Mouse (Mus musculus) stomach, embryonic 14.5 days (tissue): Measurements from ENCODE around the gene Gm20388. TPM values are rescaled to one million over a fixed set of nuclear protein-coding genes. Genes with fewer than 3 reads are reported as not detected.
"Not testable (repeated sequence)": the region's sequence is repeated elsewhere in the genome, so short reads cannot be mapped to it uniquely, and the experiment has no call there.

Experiments
- ATAC-seq: fragments of 200-750 bp; cut with Nextera tagmentation; 2 replicates; pipeline ENCODE4 v1.8.0; 2017; ENCODE audit warnings: low read depth, moderate TSS enrichment; ENCODE audit not compliant: insufficient number of reproducible peaks, insufficient read depth, low FRiP score
- H3K27ac ChIP-seq: fragments of 300-500 bp; sonication (generic); 2 replicates; pipeline ENCODE4 v1.5.1; 2014; ENCODE audit warnings: mild to moderate bottlenecking, low read length, moderate library complexity, mixed read lengths
- H3K27me3 ChIP-seq: fragments of 300-500 bp; sonication (generic); 2 replicates; pipeline ENCODE4 v1.6.1; 2014; ENCODE audit warnings: low read length, control low read depth, mixed read lengths; ENCODE audit not compliant: control insufficient read depth, insufficient read depth
- H3K36me3 ChIP-seq: fragments of 300-500 bp; sonication (generic); 2 replicates; pipeline ENCODE4 v1.6.1; 2014; ENCODE audit warnings: mild to moderate bottlenecking, control low read depth, low read length, moderate library complexity, mixed read lengths; ENCODE audit not compliant: control insufficient read depth, insufficient read depth
- H3K4me1 ChIP-seq: fragments of 300-500 bp; sonication (generic); 2 replicates; pipeline ENCODE4 v1.6.1; 2014; ENCODE audit warnings: low read length, control low read depth, mixed read lengths; ENCODE audit not compliant: control insufficient read depth, insufficient read depth
- H3K4me2 ChIP-seq: fragments of 300-500 bp; sonication (generic); replicated peaks from 2 replicates; pipeline ENCODE4 v1.6.1; 2014; ENCODE audit warnings: low read depth, low read length, control low read depth
- H3K4me3 ChIP-seq: fragments of 300-500 bp; sonication (generic); 2 replicates; pipeline ENCODE4 v1.5.1; 2014; ENCODE audit warnings: low read depth, low read length, control low read depth
- H3K9ac ChIP-seq: fragments of 300-500 bp; sonication (generic); replicated peaks from 2 replicates; pipeline ENCODE4 v1.6.1; 2014; ENCODE audit warnings: low read depth, mild to moderate bottlenecking, control low read depth, low read length, moderate library complexity, mixed read lengths
- H3K9me3 ChIP-seq: fragments of 300-500 bp; sonication (generic); 2 replicates; pipeline ENCODE4 v1.6.1; 2016; ENCODE audit warnings: low read depth, low read length, control low read depth; ENCODE audit not compliant: control insufficient read depth
- WGBS: fragments of 180-500 bp; shearing (Covaris S2); extraction: QIAGEN DNeasy Blood & Tissue Kit; methylation state at CpG from one replicate; pipeline ENCODE4 v1.1.7; 2014; 5-methylcytosine and 5-hydroxymethylcytosine counted together
- polyA plus RNA-seq: library from polyadenylated mRNA; unstranded; fragments of >200 nt; fragmentation: Nextera tagmentation; extraction: Ambion mirVana; gene quantifications from 2 replicates; pipeline ENCODE4 v1.2.1, GENCODE M21; 2014

The Gm20388 gene
- polyA plus RNA-seq, 1 experiment from 2014 or later, result 11.4 TPM

DNA sequence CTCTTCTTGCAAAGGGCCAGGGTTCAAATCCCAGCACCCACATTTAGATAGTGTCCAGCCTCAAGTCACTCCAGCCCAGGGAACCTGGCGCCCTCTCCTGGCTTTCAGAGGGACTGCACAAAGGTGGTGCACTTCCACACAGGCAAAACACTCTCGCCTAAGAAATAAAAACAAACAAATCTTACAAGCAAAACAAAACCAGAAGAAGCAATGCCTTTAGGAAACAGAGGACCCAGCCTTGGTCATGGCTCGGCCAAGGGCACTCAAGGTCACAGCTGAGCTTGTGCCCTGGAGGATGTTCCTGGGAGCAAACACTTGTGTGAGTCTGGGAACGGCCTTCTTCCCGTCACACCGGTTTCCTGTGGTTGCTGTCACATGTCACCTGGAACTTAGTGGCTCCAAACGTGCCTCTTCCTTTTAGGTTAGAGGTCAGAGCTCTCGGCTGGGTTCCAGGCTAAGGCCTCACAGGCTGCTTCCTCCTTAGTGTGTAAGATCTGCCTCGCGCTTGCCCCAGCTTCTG lies 453.0 kb downstream of the Gm20388 start:
- Histone ChIP-seq H3K4me3 (no peak overlapping the region), H3K9ac (no peak overlapping the region), H3K27me3 (no peaks in the 10 kb centered on the region), H3K4me2 (no peak overlapping the region), H3K36me3 (no peaks in the 10 kb centered on the region), H3K9me3 (no peaks in the 10 kb centered on the region), H3K4me1 (peaks cover 25% of the 10 kb centered on the region), H3K27ac (peak overlapping the region; percentile 15; the same call in 1 of the 2 replicates)
- no peak for ATAC-seq
- WGBS, result 59% methylated on average over 10 of the region's 10 CpGs

DNA sequence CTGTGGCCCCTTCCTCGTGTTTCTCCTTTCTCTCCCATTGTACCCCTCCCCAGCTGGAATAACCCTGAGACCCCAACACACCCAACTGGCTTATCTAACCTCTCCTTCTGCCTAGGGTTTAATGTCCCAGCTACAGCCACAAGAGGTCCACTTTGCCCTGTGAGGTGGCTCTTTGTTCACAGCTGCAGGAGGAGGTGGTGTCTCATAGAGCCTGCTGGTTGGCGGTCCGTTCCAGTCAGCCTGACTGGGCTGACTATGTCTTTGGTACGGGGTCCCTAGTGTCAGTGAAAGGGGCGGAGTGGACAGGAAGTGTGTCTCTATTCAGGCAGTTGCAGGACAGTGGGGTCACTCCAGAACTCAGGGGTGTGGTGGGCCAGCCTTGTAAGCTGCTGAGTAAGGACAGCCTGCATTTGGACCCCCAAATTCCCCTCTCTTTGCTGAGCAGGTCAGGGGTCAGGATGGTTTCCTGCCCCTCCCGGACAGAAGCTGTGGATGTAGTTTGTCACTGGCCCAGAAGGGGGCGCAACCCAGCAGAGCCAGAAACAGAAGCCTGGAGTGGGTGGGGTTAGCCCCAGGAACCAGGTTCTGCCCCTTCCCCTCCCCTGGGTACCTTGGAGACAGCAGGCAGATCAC lies 453.6 kb downstream of the Gm20388 start:
- H3K4me2 ChIP-seq, result no peak overlapping the region
- H3K36me3 ChIP-seq, result no peaks in the 10 kb centered on the region
- no peaks in the 10 kb centered on the region for H3K9me3 ChIP-seq
- H3K4me1 ChIP-seq, result peaks cover 31% of the 10 kb centered on the region
- H3K27me3 ChIP-seq, result no peaks in the 10 kb centered on the region
- ATAC-seq, result no peak; the same call in 1 of the 2 replicates
- H3K9ac ChIP-seq, result no peak overlapping the region
- H3K4me3 ChIP-seq, result no peak overlapping the region
- H3K27ac ChIP-seq, result peak overlapping the region; percentile 15; the same call in 1 of the 2 replicates
- 47% methylated on average over 7 of the region's 7 CpGs for WGBS

DNA sequence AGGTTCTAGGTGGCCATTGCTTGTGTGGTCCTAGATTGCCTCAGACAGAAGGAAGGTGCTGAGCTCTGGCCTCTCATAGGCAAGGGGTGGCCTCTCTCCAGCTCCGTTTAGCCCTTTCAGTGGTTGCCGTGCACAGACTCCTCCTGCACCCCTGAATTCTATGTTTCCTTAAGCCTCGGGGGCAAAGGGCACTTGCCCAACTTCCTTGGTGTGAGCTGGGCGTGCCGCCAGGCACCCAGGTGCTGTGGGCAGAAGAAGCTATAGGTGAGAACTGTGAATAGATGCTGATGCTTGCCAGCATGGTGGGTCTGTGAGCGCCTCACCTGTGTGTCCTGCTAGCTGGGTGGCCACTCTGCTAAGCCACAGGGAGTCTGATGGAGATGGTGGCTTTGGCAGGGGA lies 456.2 kb downstream of the Gm20388 start:
- H3K36me3 ChIP-seq, result no peaks in the 10 kb centered on the region
- H3K9me3 ChIP-seq, result no peaks in the 10 kb centered on the region
- 75% methylated on average over 6 of the region's 6 CpGs for WGBS
- H3K9ac ChIP-seq, result no peak overlapping the region
- no peak overlapping the region for H3K4me3 ChIP-seq
- peaks cover 36% of the 10 kb centered on the region for H3K4me1 ChIP-seq
- H3K27ac ChIP-seq, result no peak overlapping the region
- no peak for ATAC-seq
- H3K27me3 ChIP-seq, result no peaks in the 10 kb centered on the region
- H3K4me2 ChIP-seq, result no peak overlapping the region

DNA sequence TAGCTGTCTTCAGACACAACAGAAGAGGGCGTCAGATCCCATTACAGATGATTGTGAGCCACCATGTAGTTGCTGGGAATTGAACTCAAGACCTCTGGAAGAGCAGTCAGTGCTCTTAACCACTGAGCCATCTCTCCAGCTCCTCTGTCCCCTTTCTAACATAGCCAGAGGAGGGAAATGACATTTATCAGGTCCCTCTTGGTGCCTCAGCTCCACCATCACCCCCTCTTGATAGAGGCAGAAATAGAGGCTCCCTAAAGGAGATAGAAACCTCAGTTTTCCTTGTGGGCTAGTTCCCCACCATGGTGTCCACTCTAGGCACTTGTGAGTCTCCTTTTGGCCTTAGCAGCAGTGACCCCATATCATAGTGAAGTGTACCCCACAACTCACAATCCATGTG lies 457.6 kb downstream of the Gm20388 start:
- H3K27me3 ChIP-seq, H3K4me2 ChIP-seq, ATAC-seq, H3K9ac ChIP-seq, H3K9me3 ChIP-seq, H3K36me3 ChIP-seq, H3K4me3 ChIP-seq: not testable (repeated sequence)
- 83% methylated on average over 1 of the region's 1 CpGs for WGBS
- peaks cover 37% of the 10 kb centered on the region for H3K4me1 ChIP-seq
- H3K27ac ChIP-seq, result peak overlapping the region; percentile 66

DNA sequence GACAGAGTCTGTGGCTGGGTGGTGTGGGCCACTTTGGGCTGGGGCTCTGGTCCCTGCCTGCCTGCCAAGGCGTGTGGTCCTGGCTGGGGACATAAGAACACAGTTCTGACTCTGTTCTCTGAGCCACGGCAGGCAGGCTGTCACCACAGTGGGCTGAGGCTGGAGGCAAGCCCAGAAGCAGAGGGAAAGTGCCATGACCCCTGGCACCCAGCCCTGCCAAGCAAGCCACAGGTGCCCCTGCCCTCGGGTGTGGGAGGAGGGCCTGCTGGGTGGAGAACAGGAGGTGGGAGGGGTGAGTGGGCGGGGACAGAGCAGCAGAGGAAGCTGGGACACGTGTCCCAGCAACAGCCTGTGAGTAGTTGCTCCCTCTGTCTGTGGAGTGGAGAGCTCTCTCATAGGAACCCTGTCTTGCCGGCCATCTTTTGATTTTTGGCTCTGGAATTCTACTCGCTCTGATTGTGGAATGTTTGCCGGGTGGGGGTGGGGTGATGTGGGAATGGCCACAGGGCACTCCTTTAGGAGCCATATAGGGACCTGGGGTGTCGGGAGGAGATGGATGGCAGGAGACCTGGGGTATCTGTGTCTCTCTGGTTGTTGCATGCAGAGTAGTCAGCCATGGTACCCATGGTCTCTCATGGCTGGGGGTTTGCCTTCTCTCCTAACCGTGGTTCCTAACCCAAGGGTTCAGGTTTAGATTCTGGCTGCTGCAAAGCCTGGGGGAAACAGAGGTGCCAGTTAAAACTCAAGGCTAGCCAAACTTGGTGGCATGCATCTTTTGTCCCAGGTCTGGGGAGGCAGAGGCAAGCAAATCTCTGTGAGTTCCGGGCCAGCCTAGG lies 458.4 kb downstream of the Gm20388 start:
- Histone ChIP-seq H3K9ac (no peak overlapping the region), H3K4me2 (no peak overlapping the region)
- peak; percentile 65 for ATAC-seq

DNA sequence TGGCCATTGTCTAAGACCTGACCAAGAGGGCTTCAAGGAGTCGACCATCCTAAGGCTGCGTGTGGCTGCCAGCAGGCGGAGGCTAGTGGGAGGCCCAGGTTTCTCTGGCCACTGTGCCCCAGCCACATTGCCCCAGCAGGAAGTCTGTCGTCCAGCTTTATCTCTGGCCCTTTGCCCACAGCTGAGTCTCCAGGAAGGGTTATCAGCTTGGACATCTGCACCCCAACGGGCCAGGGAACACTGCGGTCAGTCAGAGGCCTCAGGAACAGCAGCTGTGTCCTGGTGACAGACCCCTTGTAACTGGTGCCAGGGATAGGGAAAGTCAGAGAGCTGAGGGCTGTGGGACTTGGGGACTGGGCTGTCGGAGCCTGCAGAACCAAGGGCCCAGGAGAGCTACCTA lies 459.3 kb downstream of the Gm20388 start:
- Histone ChIP-seq H3K9ac (no peak overlapping the region), H3K36me3 (no peaks in the 10 kb centered on the region), H3K4me1 (peaks cover 45% of the 10 kb centered on the region), H3K9me3 (no peaks in the 10 kb centered on the region), H3K27ac (no peak overlapping the region), H3K4me2 (no peak overlapping the region), H3K4me3 (no peak overlapping the region), H3K27me3 (no peaks in the 10 kb centered on the region)
- WGBS, result 61% methylated on average over 7 of the region's 7 CpGs
- no peak for ATAC-seq

More for the DNA sequence above, 458.4 kb downstream of the Gm20388 start:
- H3K27me3 ChIP-seq, result no peaks in the 10 kb centered on the region
- WGBS, result 23% methylated on average over 11 of the region's 11 CpGs
- peaks cover 41% of the 10 kb centered on the region for H3K4me1 ChIP-seq
- H3K36me3 ChIP-seq, result no peaks in the 10 kb centered on the region
- H3K9me3 ChIP-seq, result no peaks in the 10 kb centered on the region
- peak overlapping the region; percentile 66 for H3K27ac ChIP-seq
- no peak overlapping the region for H3K4me3 ChIP-seq

DNA sequence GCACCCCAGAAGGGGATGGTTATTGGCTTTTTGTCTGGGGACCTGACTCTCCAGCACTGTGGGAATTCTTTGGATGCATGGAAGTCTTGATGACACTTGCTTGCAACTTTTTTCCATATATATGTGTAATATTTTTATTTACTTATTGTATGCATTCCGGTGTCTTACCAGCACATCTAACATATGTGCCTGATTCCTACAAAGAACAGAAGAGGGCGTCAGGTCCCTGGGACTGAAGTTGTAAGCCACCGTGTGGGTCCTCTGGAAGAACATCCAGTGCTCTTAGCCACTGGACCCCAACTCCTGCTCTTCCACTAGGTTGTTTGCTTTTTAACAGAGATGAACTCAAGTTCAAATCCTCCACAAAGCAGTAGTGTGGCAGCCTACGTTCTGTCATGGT lies 459.8 kb downstream of the Gm20388 start:
- Histone ChIP-seq H3K27me3 (no peaks in the 10 kb centered on the region), H3K9me3 (no peaks in the 10 kb centered on the region), H3K36me3 (no peaks in the 10 kb centered on the region), H3K4me3 (no peak overlapping the region), H3K4me2 (no peak overlapping the region), H3K9ac (no peak overlapping the region), H3K4me1 (peaks cover 44% of the 10 kb centered on the region), H3K27ac (no peak overlapping the region)
- ATAC-seq, result no peak
- WGBS, result 72% methylated on average over 4 of the region's 4 CpGs

- Histone ChIP-seq H3K4me3 (no peak overlapping the region), H3K4me2 (no peak overlapping the region), H3K27me3 (no peaks in the 10 kb centered on the region), H3K9ac (no peak overlapping the region), H3K9me3 (no peaks in the 10 kb centered on the region), H3K4me1 (peaks cover 46% of the 10 kb centered on the region), H3K27ac (no peak overlapping the region), H3K36me3 (no peaks in the 10 kb centered on the region)
- no peak for ATAC-seq
- 67% methylated on average over 5 of the region's 5 CpGs for WGBS
Observed at GRCm38 (mm10) chr8:120371146-120371545, 460.5 kb downstream of the Gm20388 start.
